Mouse (Mus musculus) limb, embryonic 14.5 days (tissue): ENCODE measurements around the gene Klf16. TPM values are rescaled to one million over a fixed set of nuclear protein-coding genes. Genes with fewer than 3 reads are reported as not detected.

ENCODE experiments used
- ATAC-seq: fragments of 200-750 bp; cut with Nextera tagmentation; 2 replicates; pipeline ENCODE4 v1.8.0; 2017; ENCODE audit warnings: low read depth, moderate number of reproducible peaks, moderate TSS enrichment; ENCODE audit not compliant: low FRiP score
- DNase-seq: peaks from one replicate; pipeline ENCODE4 v3.0.0-alpha.2; 2015; ENCODE audit warnings: low spot score
- H3K27ac ChIP-seq: fragments of 300-500 bp; sonication (generic); replicated peaks from 2 replicates; pipeline ENCODE4 v1.5.1; 2014; ENCODE audit warnings: low read depth, mild to moderate bottlenecking, low read length, moderate library complexity, mixed read lengths
- H3K27me3 ChIP-seq: fragments of 300-500 bp; sonication (generic); 2 replicates; pipeline ENCODE4 v1.6.1; 2014; ENCODE audit warnings: low read length, mixed read lengths; ENCODE audit not compliant: control insufficient read depth, insufficient read depth
- H3K36me3 ChIP-seq: fragments of 300-500 bp; sonication (generic); 2 replicates; pipeline ENCODE4 v1.6.1; 2014; ENCODE audit warnings: mild to moderate bottlenecking, low read length, moderate library complexity, mixed read lengths; ENCODE audit not compliant: control insufficient read depth, insufficient read depth
- H3K4me1 ChIP-seq: fragments of 300-500 bp; sonication (generic); 2 replicates; pipeline ENCODE4 v1.6.1; 2014; ENCODE audit warnings: antibody characterized with exemption, low read length, mixed read lengths; ENCODE audit not compliant: control insufficient read depth, insufficient read depth
- H3K4me2 ChIP-seq: fragments of 300-500 bp; sonication (generic); replicated peaks from 2 replicates; pipeline ENCODE4 v1.6.1; 2014; ENCODE audit warnings: low read depth, mild to moderate bottlenecking, low read length, moderate library complexity; ENCODE audit not compliant: severe bottlenecking
- H3K4me3 ChIP-seq: fragments of 300-500 bp; sonication (generic); replicated peaks from 2 replicates; pipeline ENCODE4 v1.5.1; 2014; ENCODE audit warnings: low read length
- H3K9ac ChIP-seq: fragments of 300-500 bp; sonication (generic); 2 replicates; pipeline ENCODE4 v1.6.1; 2014; ENCODE audit warnings: mild to moderate bottlenecking, low read depth, low read length, moderate library complexity; ENCODE audit not compliant: severe bottlenecking
- H3K9me3 ChIP-seq: fragments of 300-500 bp; sonication (generic); 2 replicates; pipeline ENCODE4 v1.6.1; 2016; ENCODE audit warnings: low read length; ENCODE audit not compliant: control insufficient read depth
- POLR2A ChIP-seq: fragments of 200-500 bp; IDR thresholded peaks from 2 replicates; pipeline ENCODE4 v1.8.0; 2012; ENCODE audit warnings: inconsistent platforms, mild to moderate bottlenecking, moderate library complexity, borderline replicate concordance; ENCODE audit not compliant: insufficient read depth, insufficient read length; ENCODE audit errors: extremely low read depth
- WGBS: fragments of 180-500 bp; shearing (Covaris S2); extraction: QIAGEN DNeasy Blood & Tissue Kit; methylation state at CpG from one replicate; pipeline ENCODE4 v1.1.7; 2014; 5-methylcytosine and 5-hydroxymethylcytosine counted together
- polyA plus RNA-seq, 2 experiments: library from polyadenylated mRNA; depleted of rRNA in 1 of 2; stranded (reverse) in 1 of 2; unstranded in 1 of 2; fragments of >200 nt; fragmentation: Nextera tagmentation in 1 of 2; extraction: Ambion mirVana in 1 of 2; gene quantifications; 2 replicates each; pipeline versions ENCODE4 v1.2.1 to v1.2.3; 2012 to 2014

Gene Klf16
- polyA plus RNA-seq, 2 experiments, result 11.0 to 18.9 TPM

- 0 out of 2 replicates have a peak, but pooled peaks cover 11% of the 10 kb centered on the region for H3K36me3 ChIP-seq
- peaks cover 17% of the 10 kb centered on the region for H3K4me1 ChIP-seq
- under 1% methylated on average over 63 of the region's 72 CpGs for WGBS
- H3K27me3 ChIP-seq, result no peaks in the 10 kb centered on the region
- H3K27ac ChIP-seq, result peak within 1 kb of the TSS; percentile 94
- H3K4me3 ChIP-seq, result peak within 1 kb of the TSS; percentile 99
- peak within 1 kb of the TSS; percentile 95 for H3K9ac ChIP-seq
- DNase-seq (peak; percentile 96), ATAC-seq (peak; percentile 91)
- no peak; the same call in 1 of the 2 replicates for TF ChIP-seq POLR2A
- no peaks in the 10 kb centered on the region for H3K9me3 ChIP-seq
- peak within 1 kb of the TSS; percentile 76 for H3K4me2 ChIP-seq
Measured at GRCm38 (mm10) chr10:80561116-80561944, 15.8 kb downstream of the Klf16 start, which contains the start of gene Rexo1. TSS of gene Rexo1 (minus strand) at chr10:80561560.

GRCm38 (mm10) chr10:80560621-80561020 is 16.5 kb downstream of the Klf16 start:
- Histone ChIP-seq H3K27me3 (no peaks in the 10 kb centered on the region), H3K9me3 (no peaks in the 10 kb centered on the region), H3K36me3 (0 out of 2 replicates have a peak, but pooled peaks cover 5% of the 10 kb centered on the region), H3K9ac (peak overlapping the region; percentile 95), H3K4me2 (peak overlapping the region; percentile 76), H3K4me3 (peak overlapping the region; percentile 99), H3K27ac (no peak overlapping the region), H3K4me1 (peaks cover 17% of the 10 kb centered on the region)
- DNase-seq (no peak), ATAC-seq (no peak)
- 1% methylated on average over 13 of the region's 13 CpGs for WGBS
- no peak for TF ChIP-seq POLR2A

GRCm38 (mm10) chr10:80559431-80559830 is 17.7 kb downstream of the Klf16 start:
- WGBS, result 90% methylated on average over 7 of the region's 7 CpGs
- Histone ChIP-seq H3K36me3 (no peaks in the 10 kb centered on the region), H3K9me3 (no peaks in the 10 kb centered on the region), H3K4me3 (no peak overlapping the region), H3K4me1 (peaks cover 17% of the 10 kb centered on the region), H3K9ac (no peak overlapping the region), H3K27ac (no peak overlapping the region), H3K27me3 (no peaks in the 10 kb centered on the region), H3K4me2 (no peak overlapping the region)
- ATAC-seq (no peak), DNase-seq (no peak)
- no peak for TF ChIP-seq POLR2A

- Histone ChIP-seq H3K4me2 (no peak overlapping the region), H3K9ac (peak overlapping the region; percentile 22; the same call in 1 of the 2 replicates), H3K9me3 (no peaks in the 10 kb centered on the region), H3K27me3 (no peaks in the 10 kb centered on the region), H3K4me1 (peaks cover 15% of the 10 kb centered on the region), H3K36me3 (no peaks in the 10 kb centered on the region), H3K4me3 (no peak overlapping the region), H3K27ac (no peak overlapping the region)
- DNase-seq, result peak; percentile 51
- ATAC-seq, result no peak
- TF ChIP-seq POLR2A, result no peak
- WGBS, result 32% methylated on average over 5 of the region's 5 CpGs
Measured at GRCm38 (mm10) chr10:80557346-80557965, 19.7 kb downstream of the Klf16 start.

- no peak for DNase-seq
Measured at GRCm38 (mm10) chr10:80553997-80554396, 23.1 kb downstream of the Klf16 start.

More at GRCm38 (mm10) chr10:80553997-80554396, 23.1 kb downstream of the Klf16 start:
- H3K4me2 ChIP-seq, result no peak overlapping the region
- H3K9me3 ChIP-seq, result no peaks in the 10 kb centered on the region
- H3K9ac ChIP-seq, result no peak overlapping the region
- H3K36me3 ChIP-seq, result peaks cover 19% of the 10 kb centered on the region
- no peaks in the 10 kb centered on the region for H3K27me3 ChIP-seq
- ATAC-seq, result no peak
- no peak for TF ChIP-seq POLR2A
- H3K27ac ChIP-seq, result no peak overlapping the region
- 85% methylated on average over 6 of the region's 6 CpGs for WGBS
- H3K4me3 ChIP-seq, result no peak overlapping the region
- H3K4me1 ChIP-seq, result no peaks in the 10 kb centered on the region
